Mouse (Mus musculus) kidney, adult 2 months (tissue): Measurements from ENCODE around the gene Atpaf2.

Source experiments
- CTCF ChIP-seq: fragments of 200-500 bp; conservative IDR thresholded peaks from 2 replicates; pipeline ENCODE4 v1.5.1; 2011; ENCODE audit warnings: low read depth, mild to moderate bottlenecking, control low read depth, low read length, moderate library complexity, mixed read lengths; ENCODE audit not compliant: insufficient read depth, insufficient read length
- POLR2A ChIP-seq: fragments of 200-500 bp; IDR thresholded peaks from one replicate; pipeline ENCODE4 v1.6.1; 2011; ENCODE audit warnings: low read depth, low read length, control low read depth

DNA sequence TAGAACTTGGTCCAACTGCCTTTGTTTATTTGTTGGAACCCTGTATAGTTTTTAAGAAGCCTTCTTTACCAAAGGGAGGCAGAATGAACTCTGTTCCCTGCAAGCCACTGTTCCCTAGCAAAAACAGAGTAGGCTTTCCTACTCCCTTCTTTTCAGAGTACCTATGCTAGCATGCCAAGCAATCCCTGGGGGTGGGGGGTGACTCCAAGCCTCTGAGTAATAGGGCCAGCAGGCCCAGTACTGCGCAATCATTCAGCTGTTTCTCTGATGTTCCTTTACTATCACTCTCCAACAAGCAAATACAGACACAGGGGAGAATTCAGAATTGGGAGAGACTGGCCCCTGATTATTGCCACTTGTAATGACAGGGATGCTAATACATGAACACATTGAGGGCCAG, 11.7 kb downstream of the Atpaf2 start:
- no peak for TF ChIP-seq POLR2A
- TF ChIP-seq CTCF = no peak
